Mouse (Mus musculus): ENCODE data around the gene Trim10.
A peak's percentile ranks its signal among the peaks of the same experiment; 100 is the strongest.
"Not testable (repeated sequence)": the region's sequence is repeated elsewhere in the genome, so short reads cannot be mapped to it uniquely, and the experiment has no call there.

The Trim10 gene

GRCm38 (mm10) chr17:36861680-36862079, 7.7 kb upstream of the Trim10 start:
- no peak for DNase-seq

- peak; percentile 78 for DNase-seq
These were observed 2.5 kb upstream of the Trim10 start, which contains the start of gene Trim15 for GRCm38 (mm10) chr17:36866719-36867527. Gene Trim15, minus strand, starts transcription at chr17:36867210.

- no peak for DNase-seq
These were observed 538 bp upstream of the Trim10 start for GRCm38 (mm10) chr17:36868836-36869235.

- DNase-seq: peak; percentile 73
These were observed 809 bp downstream of the Trim10 start for GRCm38 (mm10) chr17:36869955-36870810.

- no peak for DNase-seq
These were observed 5.3 kb downstream of the Trim10 start for GRCm38 (mm10) chr17:36874636-36875035.

- DNase-seq: no peak
These were observed 14.0 kb downstream of the Trim10 start for GRCm38 (mm10) chr17:36883350-36883749.

GRCm38 (mm10) chr17:36885132-36885790, 15.9 kb downstream of the Trim10 start:
- DNase-seq: no peak

GRCm38 (mm10) chr17:36890073-36890903, 20.9 kb downstream of the Trim10 start, which contains the start of gene Trim40:
Gene Trim40, minus strand, starts transcription at chr17:36890123.
- DNase-seq: no peak

GRCm38 (mm10) chr17:36891496-36891895, 22.1 kb downstream of the Trim10 start:
- DNase-seq: not testable (repeated sequence)

GRCm38 (mm10) chr17:36892362-36892761, 23.0 kb downstream of the Trim10 start:
- DNase-seq: peak; percentile 43

GRCm38 (mm10) chr17:36893387-36893786, 24.0 kb downstream of the Trim10 start:
- no peak for DNase-seq

- peak; percentile 59 for DNase-seq
These were observed 27.2 kb downstream of the Trim10 start for GRCm38 (mm10) chr17:36896583-36896982.

GRCm38 (mm10) chr17:36897065-36897464, 27.7 kb downstream of the Trim10 start:
- DNase-seq: no peak

- DNase-seq: no peak
These were observed 28.3 kb downstream of the Trim10 start, which contains the start of gene Trim31 for GRCm38 (mm10) chr17:36897552-36898205. Gene Trim31, plus strand, starts transcription at chr17:36898118.

GRCm38 (mm10) chr17:36899376-36899775, 30.0 kb downstream of the Trim10 start:
- no peak for DNase-seq

GRCm38 (mm10) chr17:36900001-36900400, 30.6 kb downstream of the Trim10 start:
- no peak for DNase-seq

- no peak for DNase-seq
These were observed 31.3 kb downstream of the Trim10 start for GRCm38 (mm10) chr17:36900691-36901090.

GRCm38 (mm10) chr17:36903651-36904050, 34.3 kb downstream of the Trim10 start:
- DNase-seq: no peak

GRCm38 (mm10) chr17:36908235-36908634, 38.9 kb downstream of the Trim10 start:
- DNase-seq: no peak

GRCm38 (mm10) chr17:36909802-36910201, 40.4 kb downstream of the Trim10 start:
- no peak for DNase-seq

GRCm38 (mm10) chr17:36912031-36912430, 42.7 kb downstream of the Trim10 start:
- DNase-seq: no peak
